Mouse (Mus musculus) stomach, adult 2 months (tissue): ENCODE data around the gene Tmsb10. TPM values are rescaled to one million over a fixed set of nuclear protein-coding genes. Genes with fewer than 3 reads are reported as not detected.

Source experiments
- polyA plus RNA-seq: library from polyadenylated mRNA; depleted of rRNA; stranded (reverse); fragments of >200 nt; gene quantifications from 2 replicates; pipeline ENCODE4 v1.2.3, GENCODE M21; 2012; rRNA removed

The Tmsb10 gene
- polyA plus RNA-seq = 57.5 and 73.4 TPM in 2 replicates

DNA sequence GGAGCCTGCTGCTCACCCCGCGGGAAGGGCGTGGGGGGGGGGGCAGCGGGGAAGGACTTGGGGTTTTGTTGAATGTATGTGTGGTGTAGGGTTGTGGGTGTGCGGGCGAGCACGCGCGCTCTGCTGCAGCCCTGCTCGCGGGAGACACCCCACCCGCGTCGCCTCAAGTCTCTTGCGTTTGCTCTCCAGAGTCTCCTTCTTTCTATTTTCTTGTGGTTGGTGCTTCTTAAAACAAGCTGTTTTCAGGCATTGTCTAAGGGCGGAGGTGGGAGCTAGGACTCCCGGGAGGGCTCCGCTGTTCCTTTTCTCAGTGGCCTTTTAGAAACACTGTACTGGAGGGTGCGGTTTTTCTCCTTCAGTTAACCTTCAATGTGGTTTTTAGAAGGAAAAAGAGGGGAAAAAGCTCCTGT is at the start of gene Tmsb10:
TSS of gene Tmsb10 (minus strand) at position 87 of the 410 bp plus-strand sequence.

Other genes starting within 250 kb of the Tmsb10 start
- gene Tcf7l1, start 169.5 kb downstream of the Tmsb10 start, polyA plus RNA-seq = 12.2 and 12.8 TPM in 2 replicates
- 108 and 145 TPM in 2 replicates for gene Kcmf1, start 58.8 kb downstream of the Tmsb10 start, polyA plus RNA-seq